Mouse (Mus musculus) Muller cell, postnatal 12 days (primary cell): Measurements from ENCODE around the gene Alox12e.
"Not testable (repeated sequence)": the region's sequence is repeated elsewhere in the genome, so short reads cannot be mapped to it uniquely, and the experiment has no call there.

Experiments
- DNase-seq: peaks from one replicate; pipeline ENCODE4 v3.0.0-alpha.2; 2015; ENCODE audit errors: inconsistent ontology term

Gene Alox12e

DNA sequence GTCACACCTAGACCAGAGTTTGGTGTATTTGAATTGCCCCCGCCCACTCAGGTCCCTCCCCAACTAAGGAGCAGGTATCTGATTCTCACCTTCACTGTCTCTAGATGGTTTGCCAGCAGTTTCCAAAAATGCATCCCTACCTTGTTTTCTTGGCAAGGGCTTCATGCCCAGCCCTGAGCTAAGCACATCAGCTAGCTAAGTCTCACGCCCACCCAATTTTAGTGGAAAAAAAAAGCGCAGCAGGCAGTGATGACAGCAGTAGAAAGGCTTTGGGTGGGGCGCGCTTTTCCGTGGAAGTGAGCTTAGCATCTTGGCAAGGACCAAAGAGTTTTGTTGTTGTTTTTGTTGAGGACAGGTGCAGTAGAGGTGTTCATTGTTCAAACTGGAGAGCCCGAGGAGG, at the start of gene Alox12e:
TSS of gene Alox12e (minus strand) at position 101 of the 400 bp plus-strand sequence.
- DNase-seq: no peak

DNA sequence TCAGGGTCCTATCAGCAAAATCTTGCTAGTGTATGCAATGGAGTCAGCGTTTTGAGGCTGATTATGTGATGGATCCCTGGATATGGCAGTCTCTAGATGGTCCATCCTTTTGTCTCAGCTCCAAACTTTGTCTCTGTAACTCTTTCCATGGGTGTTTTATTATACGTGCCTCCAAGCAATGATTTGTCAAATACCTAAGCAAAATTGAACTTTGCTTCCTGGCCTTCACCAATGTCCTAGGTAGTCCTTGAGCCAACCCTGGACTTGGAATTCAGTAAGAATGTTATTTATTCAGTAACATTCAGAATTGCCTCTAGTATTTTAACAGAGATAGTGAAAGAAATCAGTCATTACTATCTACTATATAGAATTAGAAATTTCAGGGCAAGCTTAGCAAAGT, 46.2 kb upstream of the Alox12e start:
- not testable (repeated sequence) for DNase-seq

DNA sequence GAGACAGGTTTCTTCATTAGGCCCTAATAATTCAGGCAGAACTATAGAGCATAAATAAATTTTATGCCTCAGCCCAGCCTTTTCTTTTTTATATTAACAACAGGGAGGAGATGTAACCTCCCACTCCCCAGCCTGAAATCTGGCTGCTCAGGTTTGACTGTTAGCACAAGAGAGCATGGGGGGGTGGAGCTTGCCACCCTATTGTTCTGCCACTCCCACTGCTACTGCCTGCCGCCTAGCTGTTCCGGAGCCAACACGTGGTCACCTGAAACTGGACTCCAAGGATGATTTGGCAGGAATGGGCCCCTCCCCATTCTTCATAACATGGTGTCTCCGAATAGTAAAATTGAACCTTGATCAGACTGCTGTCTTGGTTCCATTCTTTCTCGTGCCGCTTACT, 45.3 kb upstream of the Alox12e start:
- not testable (repeated sequence) for DNase-seq

DNA sequence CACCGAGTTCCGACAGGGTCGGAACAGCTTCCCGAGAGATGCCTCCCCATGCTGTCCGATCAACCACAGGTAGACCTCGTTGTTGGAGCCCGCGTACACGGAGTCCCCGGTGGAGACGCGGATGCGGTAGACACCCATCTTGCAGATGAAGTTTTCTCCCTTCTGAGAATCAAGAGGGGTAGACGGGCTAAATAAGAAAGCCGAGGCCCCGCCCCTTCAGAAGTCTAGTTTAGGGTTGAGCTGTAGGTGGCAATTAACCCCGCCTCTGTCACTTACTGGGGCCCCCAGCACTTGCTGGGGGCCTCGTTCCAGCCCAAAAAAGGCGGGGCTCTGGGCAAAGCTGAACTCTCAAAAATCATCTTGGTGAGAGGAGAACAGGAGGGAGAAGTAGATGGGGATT, 29.4 kb upstream of the Alox12e start, which contains the start of gene Alox15:
TSS of gene Alox15 (minus strand) at position 164 of the 400 bp plus-strand sequence.
- no peak for DNase-seq

DNA sequence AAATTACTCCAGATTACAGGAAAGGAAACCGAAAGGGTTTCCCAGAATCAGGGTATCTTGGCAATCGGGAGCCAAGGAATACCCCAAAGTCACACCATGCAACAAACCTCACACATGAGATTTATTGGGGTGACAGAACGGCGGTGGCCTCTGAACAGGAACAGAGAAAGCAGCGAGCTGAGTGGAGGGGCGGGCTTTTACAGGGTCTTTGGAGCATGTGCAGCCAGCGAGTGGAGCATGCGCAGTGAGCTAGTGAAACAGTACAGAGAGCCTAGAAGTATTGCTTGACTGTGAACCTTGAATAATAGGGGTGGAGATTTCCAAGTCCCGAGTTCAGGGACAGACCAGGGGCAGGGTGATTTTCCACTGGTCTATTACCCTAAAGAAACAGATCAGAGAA, 26.2 kb upstream of the Alox12e start:
- no peak for DNase-seq

DNA sequence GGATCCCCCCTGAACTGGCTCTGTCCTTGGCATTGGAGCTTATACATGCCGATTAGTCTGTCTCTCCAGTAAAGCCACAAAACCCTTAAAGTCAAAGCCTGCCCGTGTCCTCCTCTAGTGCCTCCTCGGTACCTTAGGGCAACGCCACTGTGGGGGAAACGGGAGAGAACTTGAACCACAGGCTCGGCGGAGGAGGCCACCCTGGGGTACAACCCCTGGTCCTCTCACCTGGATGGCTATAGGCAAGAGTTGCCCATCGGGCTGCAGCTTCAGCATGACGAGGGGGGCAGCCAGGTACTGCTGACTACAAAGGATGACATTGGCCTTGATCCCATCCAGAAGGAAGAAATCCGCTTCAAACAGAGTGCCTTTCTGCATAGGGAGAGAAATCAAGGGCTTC, 25.4 kb upstream of the Alox12e start:
- DNase-seq: no peak

DNA sequence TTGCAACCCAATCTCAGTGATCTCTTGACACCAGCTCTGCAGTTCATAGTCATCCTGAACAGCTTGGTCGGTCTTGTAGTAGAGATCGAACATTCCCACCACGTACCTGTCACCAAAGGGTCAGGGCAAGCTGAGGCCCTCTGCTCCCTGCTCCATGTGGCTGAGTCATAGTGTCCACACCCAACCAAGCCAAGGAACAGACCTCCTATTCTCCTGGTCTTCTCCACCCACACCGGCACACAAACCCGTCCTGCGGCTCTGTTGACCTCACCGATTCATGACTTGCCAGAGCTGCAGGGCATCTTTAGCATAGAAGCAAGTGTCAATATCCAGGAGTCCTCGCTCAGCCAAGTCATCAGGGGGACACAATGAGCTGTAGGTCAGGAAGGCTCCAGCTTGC, 23.1 kb upstream of the Alox12e start:
- DNase-seq: no peak

DNA sequence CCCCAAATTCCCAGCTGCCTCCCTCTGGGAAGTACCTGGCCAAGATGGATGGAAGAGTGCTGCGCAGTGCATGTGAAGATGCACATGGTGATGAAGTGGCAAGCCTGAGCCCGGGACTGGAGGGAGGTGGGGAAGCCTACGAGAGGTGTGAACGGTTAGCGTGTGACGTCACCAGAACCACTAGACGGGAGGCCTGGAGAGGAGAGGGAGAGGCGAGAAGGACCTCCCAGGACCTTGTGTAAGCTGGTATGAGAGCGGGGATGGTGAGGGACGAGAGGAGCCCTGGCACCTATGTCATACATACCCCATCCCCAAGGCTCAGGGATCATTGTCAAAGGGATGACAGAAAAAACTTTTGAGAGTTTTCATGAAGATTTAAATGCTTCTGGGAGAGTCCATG, 22.6 kb upstream of the Alox12e start:
- no peak for DNase-seq

DNA sequence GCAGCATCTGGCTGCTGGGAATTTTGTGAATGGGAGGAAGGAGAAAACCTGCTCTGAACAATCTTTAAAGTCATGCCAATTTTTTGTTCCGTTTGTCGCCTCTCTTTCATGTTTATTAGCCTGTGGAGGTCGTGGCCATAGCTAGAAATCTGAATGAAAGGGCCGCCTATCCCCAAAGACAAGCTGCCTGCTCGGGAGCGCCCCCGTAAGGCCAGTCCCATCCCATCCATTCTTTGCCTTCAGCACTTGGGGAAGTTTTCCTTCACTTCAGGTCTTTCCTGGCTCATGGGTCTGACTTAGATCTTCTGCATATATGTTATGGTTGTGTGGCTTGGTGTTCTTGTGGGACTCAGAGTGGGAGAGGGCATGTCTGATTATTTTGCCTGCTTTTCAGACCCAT, 17.1 kb upstream of the Alox12e start:
- no peak for DNase-seq

DNA sequence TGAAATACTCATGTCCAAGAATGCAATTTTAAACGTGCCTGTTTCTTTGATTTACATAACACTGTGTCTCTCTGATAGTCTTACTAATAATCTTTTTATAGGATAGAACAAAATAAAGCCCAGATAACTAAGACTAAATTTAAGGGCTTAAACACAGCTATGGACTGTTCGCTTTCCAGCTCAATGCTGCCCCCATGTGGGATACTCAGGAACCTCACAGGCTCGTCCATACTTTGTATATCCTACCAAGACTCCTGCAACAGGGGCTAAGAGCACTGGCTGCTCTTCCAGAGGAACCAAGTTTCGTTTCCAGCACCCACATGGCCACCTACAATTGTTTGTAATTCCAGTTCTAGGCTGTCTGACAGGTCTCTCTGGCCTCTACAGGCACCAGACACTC, 12.0 kb upstream of the Alox12e start:
- peak; percentile 36 for DNase-seq

DNA sequence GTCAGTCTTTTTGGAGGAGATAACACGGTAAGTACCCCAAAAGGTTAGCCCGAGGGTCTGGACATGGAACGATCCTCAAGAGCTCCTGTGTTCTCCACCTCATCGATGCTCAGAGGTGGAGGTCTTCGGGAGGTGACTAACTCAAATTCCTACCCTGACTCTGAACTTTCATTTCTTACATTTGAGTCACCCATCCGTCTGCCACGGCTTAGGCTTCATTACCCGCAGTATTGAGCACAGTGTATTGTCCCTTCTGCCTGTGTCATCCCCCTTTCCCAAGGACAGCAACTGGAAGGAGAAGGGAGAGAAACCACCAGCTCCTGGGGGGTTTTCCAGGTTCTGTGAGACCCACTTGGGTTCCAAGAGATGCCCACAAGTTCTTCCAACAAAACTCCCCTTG, 2.3 kb upstream of the Alox12e start:
- peak; percentile 52 for DNase-seq

DNA sequence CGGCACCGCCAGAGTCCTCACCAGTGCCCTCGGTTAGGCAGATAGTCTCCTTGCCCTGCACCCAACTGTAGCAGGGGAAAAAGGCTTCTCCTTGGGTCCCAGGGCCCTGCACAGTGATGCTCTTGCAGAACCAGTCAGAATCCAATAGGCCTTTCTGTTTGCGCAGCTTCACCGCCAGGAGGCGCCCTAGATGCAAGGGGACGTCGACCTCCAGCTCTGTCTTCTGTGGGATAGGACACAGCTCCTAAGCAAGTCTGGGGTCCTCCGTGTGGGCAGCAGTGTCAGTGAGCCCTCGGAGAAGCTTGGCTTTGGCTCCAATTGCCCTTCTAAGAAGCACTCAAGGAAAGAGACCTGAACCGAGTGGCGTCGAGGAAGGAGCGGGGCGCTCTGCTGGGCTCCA, 764 bp downstream of the Alox12e start:
- DNase-seq: peak; percentile 13

DNA sequence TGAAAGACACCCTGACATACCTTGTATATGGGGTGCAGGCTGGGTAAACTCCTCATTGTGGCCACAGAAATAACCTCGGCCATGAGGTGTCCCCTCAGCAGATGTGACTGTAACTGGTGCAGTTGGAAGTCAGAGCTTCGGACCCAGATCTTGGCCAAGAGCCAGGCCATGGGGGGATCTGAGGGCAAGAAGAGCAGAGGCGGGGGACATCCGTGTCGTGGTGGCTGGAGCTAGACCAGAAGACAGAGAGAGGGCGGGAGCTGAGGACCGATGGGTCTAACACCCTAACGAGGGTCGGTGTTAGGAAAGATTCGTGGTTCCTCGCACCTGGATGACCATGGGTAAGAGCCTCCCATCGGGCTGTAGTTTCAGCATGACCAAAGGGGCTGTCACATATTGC, 2.8 kb downstream of the Alox12e start:
- no peak for DNase-seq

DNA sequence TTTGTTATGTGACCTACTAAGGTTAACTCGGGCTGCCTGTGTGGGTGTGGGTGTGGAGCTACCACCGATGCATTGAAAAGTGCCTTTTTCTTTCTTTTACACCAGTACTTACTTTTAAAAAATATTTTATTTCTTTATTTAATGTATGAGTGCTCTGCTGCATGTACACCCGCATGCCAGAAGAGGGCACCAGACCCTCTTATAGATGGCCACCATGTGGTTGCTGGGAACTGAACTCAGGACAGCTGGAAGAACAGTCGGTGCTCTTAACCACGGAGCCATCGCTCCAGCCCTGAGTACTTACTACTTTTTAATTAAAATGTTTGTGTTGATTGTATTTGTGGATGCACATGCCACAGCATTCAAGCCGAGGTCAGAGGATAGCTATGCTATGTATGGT, 8.6 kb downstream of the Alox12e start:
- DNase-seq: no peak

DNA sequence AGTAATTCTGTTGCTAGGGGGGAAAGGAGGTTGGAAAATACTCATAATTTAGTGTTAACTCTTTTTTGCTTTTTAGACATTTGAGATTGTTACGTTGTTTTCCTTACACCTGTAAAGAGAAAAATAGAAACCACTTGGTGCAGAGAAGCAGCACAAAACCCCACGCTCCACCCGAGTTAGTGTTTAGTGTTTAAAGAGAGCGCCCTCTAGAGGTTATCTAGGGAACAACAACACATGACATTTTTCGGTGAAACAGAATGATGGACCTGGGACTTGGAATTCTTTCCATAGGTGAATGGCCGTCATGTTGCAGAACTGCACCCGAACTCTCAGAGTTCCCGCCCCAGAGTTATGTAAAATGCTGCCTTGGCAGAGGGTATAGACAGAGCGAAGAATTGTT, 13.1 kb downstream of the Alox12e start:
- DNase-seq: peak; percentile 9

DNA sequence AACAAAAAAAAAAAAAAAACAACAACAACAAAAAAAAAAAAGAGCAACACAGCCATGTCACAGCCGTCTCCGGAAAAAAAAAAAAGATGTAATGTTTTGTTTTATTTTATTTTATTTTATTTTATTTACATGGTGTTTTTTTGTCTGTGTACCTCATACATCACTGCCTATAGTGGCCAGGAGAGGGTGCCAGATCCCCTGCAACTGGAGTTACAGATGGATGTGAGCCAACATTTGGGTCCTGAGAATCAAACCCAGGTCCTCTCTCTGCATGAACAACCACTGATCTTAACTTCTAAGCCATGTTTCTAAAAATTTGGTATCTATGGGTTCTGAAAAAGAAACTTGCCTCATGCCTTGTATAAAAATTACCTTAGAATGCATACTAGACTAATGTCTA, 14.1 kb downstream of the Alox12e start:
- DNase-seq: no peak

DNA sequence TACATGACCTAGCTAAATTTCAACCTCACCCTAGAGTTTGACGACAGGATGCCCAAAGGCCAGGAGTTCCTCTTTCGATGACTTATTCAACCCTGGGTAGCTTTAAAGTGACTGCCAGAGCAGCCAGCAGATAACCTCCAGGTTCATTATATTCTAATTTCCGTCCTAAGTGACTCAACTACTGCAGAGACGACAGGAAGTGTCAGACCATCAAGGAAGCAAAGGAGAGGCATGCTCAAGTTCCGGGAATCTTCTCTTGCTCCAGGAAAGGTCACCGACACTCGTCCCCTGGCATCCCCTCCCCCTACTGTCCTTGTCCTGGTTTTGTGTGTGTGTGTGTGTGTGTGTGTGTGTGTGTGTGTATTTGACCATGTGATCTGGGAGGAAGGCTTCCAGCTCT, 16.3 kb downstream of the Alox12e start:
- no peak for DNase-seq

DNA sequence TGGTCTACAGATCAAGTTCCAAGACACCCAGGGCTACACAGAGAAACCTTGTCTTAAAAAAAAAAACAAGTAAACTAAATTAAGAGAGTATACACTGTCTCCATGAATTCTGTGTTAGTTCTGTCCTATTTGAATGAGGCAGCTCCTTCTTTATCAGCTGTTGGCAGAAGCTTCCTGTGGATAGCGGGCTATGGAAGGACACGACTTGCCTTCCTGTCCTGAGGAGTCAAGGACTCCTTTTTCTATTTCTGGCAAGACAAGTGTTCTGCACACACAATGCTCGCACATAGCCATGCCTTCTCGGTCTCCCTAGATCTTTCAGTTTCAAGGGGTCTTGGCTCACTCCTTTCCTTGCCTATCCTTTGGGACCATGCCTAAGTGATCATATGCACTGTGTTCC, 20.1 kb downstream of the Alox12e start:
- no peak for DNase-seq

DNA sequence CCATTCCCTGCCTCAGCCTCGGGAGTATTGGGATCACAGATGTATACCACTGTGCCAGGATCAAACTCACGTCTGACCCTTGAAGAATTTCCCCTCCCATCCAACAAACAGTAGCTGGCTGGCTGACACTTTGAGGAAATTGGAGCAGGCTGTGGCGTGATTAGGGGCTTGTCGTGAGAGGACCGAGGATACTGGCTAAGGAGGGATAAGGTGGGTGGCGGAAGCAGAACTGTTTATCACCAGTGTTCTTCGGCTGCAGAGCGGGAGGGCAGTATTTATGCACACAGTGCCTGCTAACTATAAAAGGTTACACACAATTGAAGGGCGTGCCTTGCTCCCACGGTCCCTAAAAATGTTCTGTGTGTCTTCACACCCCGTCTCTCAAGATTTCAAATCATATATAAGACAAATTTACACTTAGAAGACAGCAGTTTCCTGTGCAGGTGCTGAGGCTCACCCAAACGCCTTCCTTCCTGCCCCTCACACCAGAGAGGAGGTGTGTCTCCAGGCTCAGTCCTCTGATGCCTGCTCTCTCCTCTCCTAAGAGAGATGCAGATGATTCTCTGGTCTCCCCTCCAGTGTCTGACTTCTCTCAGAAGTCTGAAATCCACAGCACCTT, 24.5 kb downstream of the Alox12e start:
- DNase-seq: no peak

DNA sequence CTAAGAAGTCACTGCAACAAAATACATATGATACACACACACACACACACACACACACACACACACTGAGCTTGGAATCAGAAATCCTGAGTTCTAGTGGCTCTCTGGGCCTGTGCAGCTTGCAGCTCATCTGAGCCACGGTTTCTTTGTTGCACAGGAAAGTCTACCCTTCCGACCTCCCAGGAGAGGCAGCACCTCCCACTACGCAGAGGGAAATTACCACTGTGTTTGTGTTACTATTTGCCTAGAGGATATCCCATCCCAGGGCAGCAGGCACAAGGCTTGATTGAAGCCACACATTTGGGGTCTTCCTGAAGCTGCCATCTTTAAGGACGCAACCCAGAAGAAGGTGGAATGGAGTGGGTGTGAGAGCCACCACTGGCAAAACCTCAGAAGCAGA, 25.0 kb downstream of the Alox12e start:
- DNase-seq: no peak

DNA sequence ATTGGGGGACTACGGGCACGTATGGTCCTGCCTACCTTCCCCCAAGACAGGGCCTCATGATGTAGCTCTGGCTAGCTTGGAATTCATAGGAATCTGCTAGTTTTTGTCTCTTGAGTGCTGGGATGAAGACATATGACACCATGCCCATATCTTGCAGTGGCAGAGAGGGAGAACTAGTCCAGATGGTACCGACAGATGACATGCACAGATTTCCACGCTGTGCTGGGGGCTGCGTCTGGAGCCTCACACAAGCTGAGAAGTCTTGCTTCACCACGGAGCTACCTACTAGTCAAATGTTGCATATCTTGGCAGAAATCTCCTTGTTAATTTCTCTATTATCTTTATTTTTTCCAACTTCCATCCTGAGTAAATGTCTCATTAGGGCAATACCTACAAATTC, 28.5 kb downstream of the Alox12e start:
- DNase-seq: no peak

DNA sequence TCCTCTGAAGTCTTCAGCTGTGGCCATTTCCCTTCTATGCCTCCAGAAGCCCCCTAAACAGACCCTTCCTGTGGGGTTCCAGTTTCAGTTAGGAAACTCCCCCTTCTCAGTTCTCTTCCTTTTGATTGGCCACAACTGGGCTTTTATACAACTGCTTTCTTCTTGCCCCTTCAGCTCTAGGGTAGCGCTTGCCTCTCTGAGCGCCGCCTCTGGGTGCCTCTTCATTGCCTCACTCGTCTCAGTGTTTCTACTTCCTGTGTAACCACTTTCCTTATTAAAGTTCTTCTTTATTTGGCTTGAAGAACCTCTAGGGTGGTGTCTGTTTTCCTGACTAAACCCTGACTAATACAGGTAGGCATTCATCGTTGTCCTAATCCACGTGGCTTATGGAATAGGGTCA, 31.2 kb downstream of the Alox12e start:
- no peak for DNase-seq

DNA sequence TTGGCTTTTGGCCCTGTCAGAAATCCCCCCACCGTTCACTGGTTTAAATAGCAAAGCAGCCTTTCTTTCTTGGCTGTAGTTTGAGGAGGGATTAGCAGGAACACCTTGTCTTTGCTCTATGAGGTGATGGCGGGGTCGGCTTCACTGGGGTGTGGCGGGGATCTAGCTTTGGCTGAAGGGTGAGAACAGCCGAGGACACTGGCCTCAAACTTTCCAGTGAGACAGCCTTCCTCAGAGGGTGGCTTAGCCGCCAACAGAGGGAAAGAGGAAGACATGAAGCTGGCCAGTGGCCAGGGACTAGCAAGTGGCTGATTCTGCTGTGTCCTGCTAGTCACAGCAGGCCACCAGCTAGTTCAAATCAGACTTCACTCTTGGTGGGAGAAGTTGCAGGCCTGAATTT, 33.2 kb downstream of the Alox12e start:
- peak; percentile 25 for DNase-seq

DNA sequence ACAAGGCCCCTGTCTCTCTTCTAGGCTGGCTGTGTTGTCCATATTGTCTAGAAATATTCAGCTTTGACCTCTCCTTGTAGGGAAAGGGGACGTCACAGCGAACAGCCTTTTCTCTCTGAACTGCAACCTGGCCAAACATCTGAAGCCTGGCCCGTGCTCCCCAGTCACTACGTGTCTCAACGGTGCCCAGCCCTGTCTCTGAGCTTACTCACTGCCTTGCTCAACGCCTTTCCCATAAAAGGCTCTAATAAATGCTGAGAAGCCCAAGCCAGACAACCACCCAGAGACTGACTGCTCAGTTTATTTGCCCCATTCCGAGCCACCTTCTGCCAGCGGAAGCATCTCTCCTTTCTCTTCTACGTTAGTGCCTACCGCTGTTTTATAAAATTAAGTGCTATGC, 34.3 kb downstream of the Alox12e start:
- no peak for DNase-seq
